Mouse (Mus musculus): ENCODE data around the gene Pecam1. TPM values are rescaled to one million over a fixed set of nuclear protein-coding genes. Genes with fewer than 3 reads are reported as not detected.

The Pecam1 gene
- polyA plus RNA-seq, 1 experiment from 2014 or later = 172 TPM

DNA sequence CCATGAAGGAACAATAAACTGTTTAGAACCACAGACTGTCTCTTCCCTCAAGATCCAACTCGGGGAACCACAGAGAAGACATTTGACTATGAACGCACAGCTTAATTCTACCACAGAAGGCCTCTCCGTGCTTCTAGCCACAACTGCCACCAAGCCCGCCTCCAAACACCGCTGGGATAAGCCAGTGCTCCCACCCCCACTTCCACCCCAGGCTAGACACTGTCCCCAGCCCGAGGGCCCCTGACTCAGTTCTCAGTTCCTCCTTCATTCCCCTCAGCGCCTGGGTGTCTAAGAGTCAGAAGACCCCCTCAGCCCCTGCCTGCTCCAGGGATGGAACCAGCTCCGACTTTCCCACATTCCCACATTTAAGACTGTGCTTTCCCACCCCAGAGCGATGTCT, 48.8 kb downstream of the Pecam1 start:
- no peak for TF ChIP-seq EP300 (IDR thresholded peaks at IDR 0.05)
- no peak for TF ChIP-seq CTCF (IDR thresholded peaks at IDR 0.05)
- Histone ChIP-seq H3K36me3 (ENCODE audit: insufficient read depth, low read length) (no peaks in the 10 kb centered on the region), H3K4me3 (ENCODE audit: low read depth, low read length) (no peak overlapping the region), H3K27ac (ENCODE audit: low read length) (no peak overlapping the region), H3K27me3 (replicated peaks; ENCODE audit: insufficient read depth, low read length) (no peaks in the 10 kb centered on the region), H3K4me1 (ENCODE audit: insufficient read depth, low read depth, low read length) (no peaks in the 10 kb centered on the region), H3K9me3 (ENCODE audit: low read length) (no peaks in the 10 kb centered on the region), H3K9ac (replicated peaks; ENCODE audit: low read depth) (no peak overlapping the region), H3K4me2 (replicated peaks; ENCODE audit: low read depth, low read length) (no peak overlapping the region)
- DNase-seq (ENCODE audit: low spot score) (no peak), ATAC-seq (no peak)
- WGBS = 70% methylated on average over 9 of the region's 9 CpGs

DNA sequence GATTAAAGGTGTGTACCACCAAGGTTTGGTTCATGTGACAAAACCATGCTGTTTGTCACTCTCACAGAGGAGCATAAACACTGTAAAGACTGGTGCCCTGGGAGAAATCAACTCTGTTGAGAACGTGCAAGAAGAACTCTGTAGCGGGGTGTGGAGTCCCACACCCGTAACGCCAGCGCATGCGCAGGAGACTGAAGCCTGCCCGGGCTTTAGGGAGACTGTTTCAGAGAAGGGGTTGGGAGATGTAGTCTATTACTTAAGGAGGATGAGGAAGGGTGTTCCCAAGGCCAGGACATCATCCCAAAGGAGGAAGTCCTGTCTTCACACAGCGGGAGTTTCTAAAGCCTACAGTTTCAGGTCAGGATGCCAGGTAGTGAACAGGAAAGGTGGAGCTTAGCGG, 51.3 kb downstream of the Pecam1 start:
- ATAC-seq (no peak), DNase-seq (ENCODE audit: low spot score) (no peak)
- WGBS = 90% methylated on average over 9 of the region's 9 CpGs
- TF ChIP-seq EP300 (IDR thresholded peaks at IDR 0.05) (no peak), CTCF (IDR thresholded peaks at IDR 0.05) (no peak)
- Histone ChIP-seq H3K36me3 (ENCODE audit: insufficient read depth, low read length) (no peaks in the 10 kb centered on the region), H3K4me1 (ENCODE audit: insufficient read depth, low read depth, low read length) (no peaks in the 10 kb centered on the region), H3K4me3 (ENCODE audit: low read depth, low read length) (no peak overlapping the region), H3K27ac (ENCODE audit: low read length) (no peak overlapping the region), H3K9me3 (ENCODE audit: low read length) (no peaks in the 10 kb centered on the region), H3K4me2 (replicated peaks; ENCODE audit: low read depth, low read length) (no peak overlapping the region), H3K27me3 (replicated peaks; ENCODE audit: insufficient read depth, low read length) (no peaks in the 10 kb centered on the region), H3K9ac (replicated peaks; ENCODE audit: low read depth) (no peak overlapping the region)

DNA sequence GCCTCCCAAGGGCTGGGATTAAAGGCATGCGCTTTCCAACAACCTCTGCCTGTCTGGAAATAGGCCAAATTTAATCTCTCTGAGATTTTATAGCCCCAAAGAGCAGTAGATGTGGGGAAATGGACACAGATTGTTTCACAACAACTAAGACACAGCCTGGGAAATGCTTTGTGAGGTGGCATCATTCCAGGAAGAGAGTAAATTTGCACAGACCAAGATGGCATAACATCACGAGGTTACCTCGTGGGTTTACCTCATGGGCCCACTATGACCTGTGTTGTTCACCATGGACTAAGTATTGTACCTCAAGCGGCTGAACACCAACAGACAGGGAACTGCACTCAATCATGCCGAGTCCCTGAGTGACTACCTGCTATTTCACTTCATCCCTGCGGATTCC, 52.1 kb downstream of the Pecam1 start:
- Histone ChIP-seq H3K4me2 (replicated peaks; ENCODE audit: low read depth, low read length) (no peak overlapping the region), H3K9me3 (ENCODE audit: low read length) (no peaks in the 10 kb centered on the region), H3K27me3 (replicated peaks; ENCODE audit: insufficient read depth, low read length) (no peaks in the 10 kb centered on the region), H3K4me1 (ENCODE audit: insufficient read depth, low read depth, low read length) (no peaks in the 10 kb centered on the region), H3K4me3 (ENCODE audit: low read depth, low read length) (no peak overlapping the region), H3K27ac (ENCODE audit: low read length) (no peak overlapping the region), H3K9ac (replicated peaks; ENCODE audit: low read depth) (no peak overlapping the region), H3K36me3 (ENCODE audit: insufficient read depth, low read length) (no peaks in the 10 kb centered on the region)
- WGBS = 88% methylated on average over 6 of the region's 6 CpGs
- ATAC-seq (no peak), DNase-seq (ENCODE audit: low spot score) (no peak)
- TF ChIP-seq EP300 (IDR thresholded peaks at IDR 0.05) (no peak), CTCF (IDR thresholded peaks at IDR 0.05) (no peak)

DNA sequence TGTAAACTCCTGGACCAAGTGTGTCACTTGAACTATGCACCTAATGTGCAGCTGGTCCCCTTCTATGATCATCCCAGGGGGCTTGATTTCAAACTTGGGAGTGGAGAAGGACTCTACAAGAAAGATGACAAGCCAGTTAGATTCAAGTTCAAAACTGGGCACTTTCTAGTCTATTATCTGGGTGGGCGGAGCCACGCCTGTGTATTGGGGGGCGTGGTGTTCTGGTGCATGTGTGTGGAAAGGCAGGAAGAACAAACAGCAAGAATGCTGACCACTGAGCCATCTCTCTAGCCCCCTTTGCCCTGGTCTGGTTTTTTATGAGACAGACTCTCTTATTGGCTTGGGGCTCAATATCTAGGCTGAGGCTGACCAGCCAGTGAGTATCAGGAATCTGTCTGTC, 54.5 kb downstream of the Pecam1 start:
- WGBS = 94% methylated on average over 3 of the region's 3 CpGs
- H3K9me3 ChIP-seq (ENCODE audit: low read length) = no peaks in the 10 kb centered on the region
- no peaks in the 10 kb centered on the region for H3K27me3 ChIP-seq (replicated peaks; ENCODE audit: insufficient read depth, low read length)
- no peak overlapping the region for H3K4me3 ChIP-seq (ENCODE audit: low read depth, low read length)
- H3K4me2 ChIP-seq (replicated peaks; ENCODE audit: low read depth, low read length) = no peak overlapping the region
- H3K9ac ChIP-seq (replicated peaks; ENCODE audit: low read depth) = no peak overlapping the region
- ATAC-seq (no peak), DNase-seq (ENCODE audit: low spot score) (no peak)
- no peak for TF ChIP-seq CTCF (IDR thresholded peaks at IDR 0.05)
- no peak for TF ChIP-seq EP300 (IDR thresholded peaks at IDR 0.05)
- no peaks in the 10 kb centered on the region for H3K4me1 ChIP-seq (ENCODE audit: insufficient read depth, low read depth, low read length)
- H3K27ac ChIP-seq (ENCODE audit: low read length) = no peak overlapping the region
- H3K36me3 ChIP-seq (ENCODE audit: insufficient read depth, low read length) = no peaks in the 10 kb centered on the region

DNA sequence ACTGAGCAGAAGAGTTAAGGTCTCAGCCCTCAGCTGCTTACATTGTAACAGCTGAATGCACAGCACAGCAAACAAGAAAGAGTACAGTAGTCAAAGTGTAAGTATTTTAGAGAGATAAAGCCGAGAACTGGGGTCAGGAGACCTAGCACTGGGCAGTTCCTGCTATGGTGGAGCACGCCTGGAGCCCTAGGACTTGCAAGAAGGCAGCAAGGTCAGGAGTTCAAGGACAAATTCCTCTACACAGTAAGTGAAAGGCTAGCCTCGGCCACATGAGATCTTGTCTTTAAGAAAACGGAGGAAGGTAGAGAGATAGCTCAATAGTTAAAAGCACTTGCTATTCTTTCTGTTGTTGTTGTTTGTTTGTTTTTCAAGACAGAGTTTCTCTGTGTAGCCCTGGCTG, 57.5 kb downstream of the Pecam1 start:
- Histone ChIP-seq H3K9ac (replicated peaks; ENCODE audit: low read depth) (no peak overlapping the region), H3K27me3 (replicated peaks; ENCODE audit: insufficient read depth, low read length) (no peaks in the 10 kb centered on the region), H3K4me3 (ENCODE audit: low read depth, low read length) (no peak overlapping the region), H3K9me3 (ENCODE audit: low read length) (no peaks in the 10 kb centered on the region), H3K4me2 (replicated peaks; ENCODE audit: low read depth, low read length) (no peak overlapping the region), H3K27ac (ENCODE audit: low read length) (no peak overlapping the region), H3K36me3 (ENCODE audit: insufficient read depth, low read length) (no peaks in the 10 kb centered on the region), H3K4me1 (ENCODE audit: insufficient read depth, low read depth, low read length) (no peaks in the 10 kb centered on the region)
- WGBS = 66% methylated on average over 4 of the region's 4 CpGs
- no peak for ATAC-seq
- TF ChIP-seq CTCF (IDR thresholded peaks at IDR 0.05) (no peak), EP300 (IDR thresholded peaks at IDR 0.05) (no peak)
- no peak for DNase-seq (ENCODE audit: low spot score)

DNA sequence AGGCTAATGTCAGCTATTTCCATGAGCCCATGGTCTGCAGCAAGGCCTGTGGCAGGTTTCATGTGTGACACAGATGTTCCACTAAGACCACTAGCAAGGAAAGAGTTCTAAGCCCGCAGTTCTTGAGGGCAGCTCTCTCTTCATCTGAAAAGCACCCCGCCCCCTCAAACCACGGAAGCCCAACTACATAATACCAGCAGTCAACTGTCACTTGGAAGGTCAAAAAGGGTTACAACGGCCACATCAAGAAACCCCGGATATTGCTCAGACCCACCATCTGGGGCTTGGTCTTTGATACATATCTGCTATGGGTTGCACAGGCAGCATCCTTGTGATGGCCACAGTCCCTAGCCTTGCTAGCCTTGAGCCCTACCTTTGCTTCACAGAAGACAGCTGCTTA, 62.1 kb downstream of the Pecam1 start:
- no peak for DNase-seq (ENCODE audit: low spot score)
- H3K4me1 ChIP-seq (ENCODE audit: insufficient read depth, low read depth, low read length) = no peaks in the 10 kb centered on the region
- no peaks in the 10 kb centered on the region for H3K9me3 ChIP-seq (ENCODE audit: low read length)
- H3K4me3 ChIP-seq (ENCODE audit: low read depth, low read length) = no peak overlapping the region
- no peak for ATAC-seq
- no peak overlapping the region for H3K27ac ChIP-seq (ENCODE audit: low read length)
- 63% methylated on average over 5 of the region's 5 CpGs for WGBS
- no peaks in the 10 kb centered on the region for H3K27me3 ChIP-seq (replicated peaks; ENCODE audit: insufficient read depth, low read length)
- H3K4me2 ChIP-seq (replicated peaks; ENCODE audit: low read depth, low read length) = no peak overlapping the region
- no peak overlapping the region for H3K9ac ChIP-seq (replicated peaks; ENCODE audit: low read depth)
- H3K36me3 ChIP-seq (ENCODE audit: insufficient read depth, low read length) = no peaks in the 10 kb centered on the region
- TF ChIP-seq CTCF (IDR thresholded peaks at IDR 0.05) = no peak
- TF ChIP-seq EP300 (IDR thresholded peaks at IDR 0.05) = no peak

DNA sequence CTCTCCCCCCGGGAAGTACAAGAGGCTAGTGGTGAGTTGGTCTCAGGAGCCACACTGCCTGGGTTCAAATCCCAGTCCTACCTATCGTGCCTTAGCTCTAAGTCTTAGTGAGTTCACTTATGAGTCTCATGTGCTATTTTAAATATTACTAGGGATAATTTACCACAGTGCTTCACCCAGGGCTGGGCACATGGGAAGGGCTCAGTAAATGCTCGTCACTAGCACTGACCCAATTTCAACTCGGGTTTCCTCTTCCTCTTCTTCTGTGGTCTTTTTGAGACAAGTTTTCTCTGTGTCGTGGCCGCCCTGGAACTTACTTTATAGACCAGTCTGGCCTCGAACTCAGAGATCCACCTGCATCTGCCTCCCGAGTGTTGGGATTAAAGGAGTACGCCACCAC, 63.1 kb downstream of the Pecam1 start:
- no peaks in the 10 kb centered on the region for H3K36me3 ChIP-seq (ENCODE audit: insufficient read depth, low read length)
- H3K9me3 ChIP-seq (ENCODE audit: low read length) = no peaks in the 10 kb centered on the region
- H3K4me3 ChIP-seq (ENCODE audit: low read depth, low read length) = no peak overlapping the region
- no peak overlapping the region for H3K4me2 ChIP-seq (replicated peaks; ENCODE audit: low read depth, low read length)
- WGBS = 81% methylated on average over 9 of the region's 9 CpGs
- no peak overlapping the region for H3K9ac ChIP-seq (replicated peaks; ENCODE audit: low read depth)
- DNase-seq (ENCODE audit: low spot score) (no peak), ATAC-seq (no peak)
- H3K27me3 ChIP-seq (replicated peaks; ENCODE audit: insufficient read depth, low read length) = no peaks in the 10 kb centered on the region
- no peak for TF ChIP-seq CTCF (IDR thresholded peaks at IDR 0.05)
- no peak for TF ChIP-seq EP300 (IDR thresholded peaks at IDR 0.05)
- no peaks in the 10 kb centered on the region for H3K4me1 ChIP-seq (ENCODE audit: insufficient read depth, low read depth, low read length)
- H3K27ac ChIP-seq (ENCODE audit: low read length) = no peak overlapping the region

Data from lung, postnatal 0 days (tissue).